Mouse (Mus musculus): ENCODE measurements around the gene Cdsn. TPM values are rescaled to one million over a fixed set of nuclear protein-coding genes. Genes with fewer than 3 reads are reported as not detected.

The Cdsn gene
- polyA plus RNA-seq (2017; shearing (Covaris generic)) = 1.5 TPM

DNA sequence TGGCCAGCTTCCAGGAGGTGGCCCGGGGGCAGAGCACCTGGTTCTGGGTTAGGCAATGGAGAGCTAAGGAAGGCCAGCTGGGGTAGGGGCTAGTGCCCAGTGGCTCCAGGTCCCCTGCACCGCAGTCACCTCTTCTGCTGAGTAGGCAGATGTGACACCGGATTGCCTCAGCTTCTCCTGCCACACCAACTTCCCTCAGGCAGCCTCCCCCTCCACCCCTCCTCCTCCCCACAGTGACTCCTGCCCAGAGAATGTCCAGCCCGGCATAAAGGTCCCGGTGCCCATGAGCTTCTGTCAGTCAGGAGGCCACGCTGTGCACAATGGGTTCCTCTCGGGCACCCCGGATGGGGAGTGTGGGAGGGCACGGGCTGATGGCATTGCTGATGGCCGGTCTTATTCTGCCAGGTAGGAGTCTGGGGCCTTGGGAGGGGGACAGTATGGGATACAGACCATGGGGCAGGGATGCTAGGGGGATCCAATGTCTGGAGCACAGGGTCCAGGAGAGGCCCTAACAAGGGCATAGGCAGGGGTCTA is at the start of gene Cdsn:
TSS of gene Cdsn (plus strand) at position 248 of the 534 bp plus-strand sequence.

GRCm38 (mm10) chr17:35505776-35506175 is 46.2 kb upstream of the Cdsn start, which contains the start of gene Pou5f1:
Gene Pou5f1, plus strand, starts transcription at chr17:35506018.

DNA sequence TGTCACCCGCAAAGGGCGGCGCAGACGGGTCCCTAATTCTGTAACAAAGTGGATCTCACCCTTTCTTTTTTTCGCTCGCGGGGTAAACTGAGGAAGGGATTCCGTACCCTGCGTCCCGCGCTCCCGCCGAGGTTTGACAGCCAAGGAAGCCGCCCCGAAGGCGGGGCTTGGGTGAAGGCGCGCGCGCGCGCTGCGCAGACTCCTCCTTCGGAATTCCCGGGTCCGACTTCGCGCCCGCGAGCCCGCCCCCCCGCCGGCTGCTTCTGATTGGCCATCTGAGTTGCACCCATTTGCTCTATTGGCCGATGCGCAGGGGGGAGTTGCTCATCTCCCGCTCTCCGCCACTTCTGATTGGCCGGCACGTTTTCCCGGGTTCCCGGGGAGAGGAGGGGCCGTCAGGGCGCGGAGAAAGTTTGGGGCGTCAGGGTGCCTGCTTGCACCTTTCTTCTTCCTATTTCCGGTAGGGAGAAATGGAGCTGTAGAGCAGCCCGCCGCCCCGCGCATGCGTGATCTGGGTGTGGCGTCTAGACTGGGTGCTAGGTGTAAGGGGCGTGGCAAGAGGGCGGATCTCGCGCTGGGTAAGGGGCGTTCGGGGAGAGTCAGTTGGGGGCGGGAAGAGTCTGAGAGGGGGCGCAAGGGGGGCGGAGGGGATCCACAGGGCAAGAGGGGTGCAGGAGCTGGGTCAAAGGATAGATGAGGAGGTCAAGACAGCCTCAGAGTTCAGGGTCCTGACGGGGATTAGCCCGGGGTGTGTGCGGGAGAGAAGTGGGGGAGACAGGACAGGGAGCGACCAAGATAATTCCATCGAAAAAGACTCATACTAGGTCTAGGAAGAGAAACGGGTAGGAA is 35.1 kb upstream of the Cdsn start, which contains the start of the genes Tcf19 and Cchcr1:
TSS of gene Tcf19 (minus strand) at position 173 of the 849 bp plus-strand sequence.
TSS of gene Cchcr1 (plus strand) at position 449 of the 849 bp plus-strand sequence.

DNA sequence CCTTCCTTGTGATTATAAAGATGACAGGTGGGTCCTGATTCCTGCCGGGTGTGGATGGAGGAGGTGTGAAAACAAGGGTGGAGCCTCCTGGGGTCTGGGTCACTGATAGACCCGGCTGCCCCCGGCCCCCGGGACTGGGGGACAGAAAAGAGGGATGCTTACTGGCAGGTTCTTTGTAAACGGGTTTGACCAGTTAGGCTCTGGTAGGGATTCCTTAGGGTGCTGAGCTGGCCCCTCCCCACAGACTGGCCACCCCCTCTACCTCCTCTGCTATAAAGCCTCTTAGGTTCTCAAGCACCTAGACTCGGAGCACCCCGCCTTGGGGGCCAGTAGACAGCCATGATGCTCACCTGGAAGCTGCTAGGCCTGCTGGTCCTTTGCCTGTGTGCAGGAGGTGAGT is 19.0 kb upstream of the Cdsn start, which contains the start of gene Psors1c2:
TSS of gene Psors1c2 (plus strand) at position 301 of the 400 bp plus-strand sequence.

DNA sequence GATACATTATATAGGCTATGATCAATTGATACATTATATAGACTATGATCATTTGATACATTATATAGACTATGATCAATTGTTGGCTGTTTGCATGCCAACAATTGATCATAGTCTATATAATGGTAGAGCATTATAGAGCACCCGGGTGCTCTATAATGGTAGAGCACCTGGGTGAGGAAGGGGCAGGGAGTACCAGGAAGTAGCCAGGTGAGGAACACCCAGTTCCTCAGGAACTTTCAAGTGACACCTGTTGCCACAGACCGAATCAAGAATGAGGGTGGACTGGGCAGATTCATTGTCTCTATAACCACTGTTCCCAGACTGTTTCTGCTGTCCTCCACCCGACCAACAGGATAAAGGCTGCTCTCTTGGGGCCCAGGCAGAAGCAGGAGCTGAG is 15.2 kb downstream of the Cdsn start, which contains the start of gene 2300002M23Rik:
TSS of gene 2300002M23Rik (plus strand) at position 301 of the 400 bp plus-strand sequence.

GRCm38 (mm10) chr17:35601249-35601648 is 49.3 kb downstream of the Cdsn start, which contains the start of gene Sfta2:
Gene Sfta2, plus strand, starts transcription at chr17:35601549.

Other genes starting within 250 kb of the Cdsn start
- 0.89 TPM for gene H2-Q1, start 231.7 kb upstream of the Cdsn start, polyA plus RNA-seq (2017; shearing (Covaris generic))
- gene H2-Q2, start 209.9 kb upstream of the Cdsn start, polyA plus RNA-seq (2017; shearing (Covaris generic)) = 19.2 TPM
- gene H2-Q4, start 172.5 kb upstream of the Cdsn start, polyA plus RNA-seq (2017; shearing (Covaris generic)) = 42.4 TPM
- gene H2-Q6, start 127.3 kb upstream of the Cdsn start, polyA plus RNA-seq (2017; shearing (Covaris generic)) = 1,228 TPM
- 3,053 TPM for gene H2-Q7, start 113.0 kb upstream of the Cdsn start, polyA plus RNA-seq (2017; shearing (Covaris generic))
- 189 TPM for gene H2-Q10, start 82.0 kb upstream of the Cdsn start, polyA plus RNA-seq (2017; shearing (Covaris generic))
- gene Pou5f1, start 46.1 kb upstream of the Cdsn start, polyA plus RNA-seq (2017; shearing (Covaris generic)) = not detected
- 15.7 TPM for gene Tcf19, start 35.3 kb upstream of the Cdsn start, polyA plus RNA-seq (2017; shearing (Covaris generic))
- 15.3 TPM for gene Cchcr1, start 35.0 kb upstream of the Cdsn start, polyA plus RNA-seq (2017; shearing (Covaris generic))
- gene Psors1c2, start 18.9 kb upstream of the Cdsn start, polyA plus RNA-seq (2017; shearing (Covaris generic)) = not detected
- not detected for gene 2300002M23Rik, start 15.3 kb downstream of the Cdsn start, polyA plus RNA-seq (2017; shearing (Covaris generic))
- not detected for gene Sfta2, start 49.4 kb downstream of the Cdsn start, polyA plus RNA-seq (2017; shearing (Covaris generic))
- gene Gm9573, start 74.5 kb downstream of the Cdsn start, polyA plus RNA-seq (2017; shearing (Covaris generic)) = not detected
- gene Mucl3, start 91.6 kb downstream of the Cdsn start, polyA plus RNA-seq (2017; shearing (Covaris generic)) = 0.48 TPM
- gene Vars2, start 115.5 kb downstream of the Cdsn start, polyA plus RNA-seq (2017; shearing (Covaris generic)) = 11.9 TPM
- 18.6 TPM for gene Gtf2h4, start 121.6 kb downstream of the Cdsn start, polyA plus RNA-seq (2017; shearing (Covaris generic))
- gene Ddr1, start 152.5 kb downstream of the Cdsn start, polyA plus RNA-seq (2017; shearing (Covaris generic)) = 10.4 TPM